Mouse (Mus musculus): ENCODE results near the gene Tmx4.

GRCm38 (mm10) chr2:134656477-134656876, 12.5 kb upstream of the Tmx4 start:
- TF ChIP-seq GATA1 (IDR thresholded peaks at IDR 0.05; ENCODE audit: borderline replicate concordance, low read length) (no peak), FLI1 (IDR thresholded peaks at IDR 0.05; ENCODE audit: low read length) (no peak)
